Comparison of ENCODE assay signal across 8 mouse cellular contexts in genomic region chr9:40799112-40799511, GRCm38 (mm10). TPM values are rescaled to one million over a fixed set of nuclear protein-coding genes. Genes with fewer than 3 reads are reported as not detected.
DNase-seq lines count a peak whose midpoint lies in the region; ATAC-seq and TF ChIP-seq lines count a peak whose summit lies in the region.

No protein-coding gene starts in this region.

- H3K27ac ChIP-seq in layer of hippocampus, adult 2 months = peak overlapping the region; percentile 100
- peak overlapping the region; percentile 98 for H3K27ac ChIP-seq in embryonic facial prominence, embryonic 13.5 days
- peak overlapping the region; percentile 100 for H3K27ac ChIP-seq in neural tube, embryonic 14.5 days (ENCODE audit: low read depth, low read length)

- H3K4me3 ChIP-seq in layer of hippocampus, adult 2 months = no peak overlapping the region; the same call in 1 of the 2 replicates
- H3K4me3 ChIP-seq in embryonic facial prominence, embryonic 13.5 days = no peak overlapping the region
- no peak overlapping the region for H3K4me3 ChIP-seq in neural tube, embryonic 14.5 days (ENCODE audit: low read depth, low read length)

- no peak for ATAC-seq in embryonic facial prominence, embryonic 13.5 days (ENCODE audit: insufficient number of reproducible peaks, insufficient read depth, low FRiP score, low TSS enrichment, low read depth)
- ATAC-seq in neural tube, embryonic 14.5 days (ENCODE audit: low read depth) = no peak

- no peak overlapping the region for H3K9ac ChIP-seq in embryonic facial prominence, embryonic 13.5 days
- H3K9ac ChIP-seq in neural tube, embryonic 14.5 days (replicated peaks; ENCODE audit: low read depth, low read length) = peak overlapping the region; percentile 18; the same call in 1 of the 2 replicates

- WGBS in embryonic facial prominence, embryonic 13.5 days = 48% methylated on average over 3 of the region's 3 CpGs
- WGBS in neural tube, embryonic 14.5 days = 39% methylated on average over 3 of the region's 3 CpGs

- peaks cover 15% of the 10 kb centered on the region for H3K36me3 ChIP-seq in embryonic facial prominence, embryonic 13.5 days
- H3K36me3 ChIP-seq in neural tube, embryonic 14.5 days (ENCODE audit: control insufficient read depth, insufficient read depth, low read length) = peaks cover 5% of the 10 kb centered on the region; the same call in 1 of the 2 replicates

- no peaks in the 10 kb centered on the region for H3K9me3 ChIP-seq in embryonic facial prominence, embryonic 13.5 days
- H3K9me3 ChIP-seq in neural tube, embryonic 14.5 days (ENCODE audit: control insufficient read depth, low read length) = no peaks in the 10 kb centered on the region

- H3K27me3 ChIP-seq in embryonic facial prominence, embryonic 13.5 days = no peaks in the 10 kb centered on the region
- H3K27me3 ChIP-seq in neural tube, embryonic 14.5 days (ENCODE audit: control insufficient read depth, insufficient read depth, low read length) = no peaks in the 10 kb centered on the region

- no peak for DNase-seq in layer of hippocampus, adult 2 months (ENCODE audit: low spot score in 2 of 2)
- DNase-seq in layer of hippocampus, adult 8-10 months (ENCODE audit: low spot score in 2 of 2) = no peak
- DNase-seq in kidney, postnatal 36 days = peak; percentile 14 to 24
- no peak for DNase-seq in urinary bladder, postnatal 10 days (ENCODE audit: low spot score)
- DNase-seq in retina, embryonic 14.5 days (ENCODE audit: low spot score) = no peak
- DNase-seq in layer of hippocampus, postnatal 14 days (ENCODE audit: low spot score in 2 of 2) = no peak

- TF ChIP-seq CTCF in layer of hippocampus, adult 2 months (conservative IDR thresholded peaks at IDR 0.05) = no peak

- H3K4me1 ChIP-seq in embryonic facial prominence, embryonic 13.5 days = peaks cover 17% of the 10 kb centered on the region
- H3K4me1 ChIP-seq in neural tube, embryonic 14.5 days (ENCODE audit: control insufficient read depth, insufficient read depth, low read length) = peaks cover 10% of the 10 kb centered on the region

- peak overlapping the region; percentile 72; the same call in 1 of the 2 replicates for H3K4me2 ChIP-seq in embryonic facial prominence, embryonic 13.5 days
- H3K4me2 ChIP-seq in neural tube, embryonic 14.5 days (ENCODE audit: low read depth, low read length) = no peak overlapping the region

RNA-seq across cellular contexts. Expression of gene Hspa8, which starts 1.7 kb away (rescaled TPM):
- total RNA-seq in layer of hippocampus, adult 2 months (2021) = 1,000 to 10,000 TPM; 2,132 to 2,154 TPM
- total RNA-seq in layer of hippocampus, adult 8-10 months (2022) = 1,000 to 10,000 TPM; 1,628 to 2,341 (median 2,100) TPM
- 2,195 and 2,229 TPM in 2 replicates for polyA plus RNA-seq in embryonic facial prominence, embryonic 13.5 days (2015; fragmentation: Nextera tagmentation; extraction: Ambion mirVana)
- 2,884 and 3,125 TPM in 2 replicates for polyA plus RNA-seq in neural tube, embryonic 14.5 days (2014; fragmentation: Nextera tagmentation; extraction: Ambion mirVana)
- total RNA-seq in layer of hippocampus, postnatal 14 days (2021) = 1,000 to 10,000 TPM; 2,045 to 2,355 TPM

Comparison
In these comparisons a context has a peak if more than half of its experiments do, and no peak if none do; other contexts are left out.
1. DNase-seq: peak in kidney, postnatal 36 days (2 of 2); none in layer of hippocampus, adult 2 months (0 of 2), layer of hippocampus, adult 8-10 months (0 of 2), urinary bladder, postnatal 10 days (single experiment), retina, embryonic 14.5 days (single experiment) and layer of hippocampus, postnatal 14 days (0 of 2).
2. Peak in every context shown above with its lines, with median percentiles within 50 percentile points of each other: H3K27ac ChIP-seq.